Mouse (Mus musculus) granulocyte monocyte progenitor cell, adult 5-6 weeks (primary cell): ENCODE results near the gene Gm5108. TPM values are rescaled to one million over a fixed set of nuclear protein-coding genes. Genes with fewer than 3 reads are reported as not detected.

Experiments
- ATAC-seq: replicated peaks from 2 replicates; pipeline ENCODE4 v1.8.0; 2016; ENCODE audit warnings: mild to moderate bottlenecking, moderate TSS enrichment, inconsistent platforms; ENCODE audit not compliant: poor library complexity, severe bottlenecking
- total RNA-seq, 2 experiments: library from RNA; stranded (forward) in 1 of 2; stranded (reverse) in 1 of 2; fragments of 200-712, 200-1000 nt in 1 of 2; fragments of >200 nt in 1 of 2; fragmentation: Nextera tagmentation in 1 of 2; gene quantifications; 2 replicates each; pipeline ENCODE4 v1.2.3; 2014 to 2017

The Gm5108 gene
- total RNA-seq (2014; fragmentation: Nextera tagmentation) (not detected in 2 replicates), total RNA-seq (2017) (not detected in 2 replicates)

DNA sequence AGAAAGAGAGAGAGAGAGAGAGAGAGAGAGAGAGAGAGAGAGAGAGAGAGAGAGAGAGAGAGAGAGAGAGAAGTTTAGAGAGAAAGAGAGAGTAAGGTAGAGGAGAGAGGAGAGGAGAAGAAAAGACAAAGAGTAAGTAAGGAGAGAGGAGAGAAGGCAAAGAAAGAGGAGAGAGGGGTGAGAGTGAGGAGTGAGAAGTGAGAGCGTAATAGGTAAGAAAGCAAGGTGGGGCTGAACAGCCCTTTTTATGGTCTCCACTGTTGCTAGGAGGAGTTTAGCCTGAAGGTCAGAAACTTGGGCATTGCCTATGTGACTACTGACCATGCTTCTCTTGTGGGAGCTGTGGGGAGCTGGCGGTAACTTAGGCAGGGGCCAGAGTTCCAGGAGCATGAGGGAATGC is at the start of gene Gm5108:
Gm5108 (plus strand) TSS at position 301 of the 400 bp plus-strand sequence.
- no peak for ATAC-seq

- no peak for ATAC-seq
Measured at GRCm38 (mm10) chr5:67898921-67899320, 42.5 kb upstream of the Gm5108 start.

GRCm38 (mm10) chr5:67904555-67904954 is 36.9 kb upstream of the Gm5108 start:
- ATAC-seq: no peak

DNA sequence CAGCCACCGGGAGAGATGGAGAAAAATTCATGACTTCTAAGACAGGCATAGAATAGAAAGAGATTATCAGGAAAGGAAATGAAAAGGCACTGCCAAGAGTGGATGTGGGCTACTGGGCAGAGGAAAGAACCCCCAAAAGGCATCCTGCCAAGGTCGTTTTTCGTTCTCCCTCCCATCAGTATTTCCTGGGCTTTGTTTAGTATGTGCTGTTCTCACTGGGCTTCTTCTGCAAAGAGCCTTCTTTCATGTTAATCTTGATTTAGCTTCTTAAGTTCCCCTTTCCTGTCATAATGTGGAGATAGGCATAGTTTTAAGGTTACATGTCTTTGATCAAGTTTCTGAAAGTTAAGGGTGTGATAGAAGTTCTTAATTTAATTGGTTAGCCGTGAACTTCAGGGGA is 10.9 kb upstream of the Gm5108 start:
- peak; percentile 27; the same call in 1 of the 2 replicates for ATAC-seq

DNA sequence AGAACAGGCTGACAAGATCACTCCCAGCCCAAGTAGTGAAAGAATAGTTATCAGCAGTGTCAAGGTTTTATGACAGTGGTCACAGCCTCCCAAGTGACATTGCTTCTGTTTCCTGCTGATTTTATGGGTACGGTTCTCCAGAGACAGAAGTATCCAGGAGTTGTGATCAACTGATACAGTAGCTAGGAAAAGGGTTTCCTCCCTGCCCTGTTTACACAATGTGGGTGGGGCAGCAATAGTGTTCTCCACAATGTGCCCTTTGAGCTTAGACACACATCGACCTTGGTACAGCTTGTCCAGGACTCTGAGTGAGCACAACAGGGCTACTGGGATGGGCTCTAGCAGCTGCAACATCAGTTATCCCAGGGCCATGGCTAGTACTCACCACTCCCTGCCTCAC is 9.8 kb upstream of the Gm5108 start:
- ATAC-seq: peak; percentile 33

- ATAC-seq: peak; percentile 68
Measured at GRCm38 (mm10) chr5:67943199-67943598, 1.7 kb downstream of the Gm5108 start.

DNA sequence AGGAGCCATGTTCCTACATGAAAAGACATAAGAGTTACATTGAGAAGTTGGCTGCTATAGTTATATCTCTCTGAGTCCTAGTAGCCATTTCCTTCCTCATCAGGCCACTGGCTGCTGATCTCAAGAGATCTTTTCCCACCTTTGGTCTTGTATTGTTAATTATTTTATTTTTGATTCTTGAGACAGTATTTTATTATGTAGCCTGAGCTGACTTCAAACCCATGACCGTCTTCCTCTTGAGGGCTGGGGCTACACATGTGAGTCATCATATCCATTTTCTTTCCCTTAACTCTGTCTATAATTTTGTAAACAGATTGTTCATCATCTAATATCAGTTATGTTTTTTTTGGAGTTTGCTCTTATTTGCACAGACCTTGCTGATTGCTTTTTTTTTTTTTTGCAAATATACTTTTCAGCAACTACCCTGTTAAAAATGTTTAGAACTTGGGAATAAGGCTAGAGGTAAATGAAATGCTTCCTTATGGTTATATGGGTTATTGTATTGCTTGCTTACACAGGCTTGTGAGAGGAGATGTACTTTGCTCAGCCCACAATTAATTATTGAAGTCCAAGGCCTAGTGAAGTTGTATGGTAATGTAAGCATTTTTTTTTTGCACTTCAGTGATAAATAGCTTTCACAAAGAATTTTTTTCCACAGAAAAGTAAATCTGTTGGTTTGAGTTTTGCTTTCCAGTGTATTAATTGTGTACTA is 2.8 kb downstream of the Gm5108 start:
- ATAC-seq: no peak

DNA sequence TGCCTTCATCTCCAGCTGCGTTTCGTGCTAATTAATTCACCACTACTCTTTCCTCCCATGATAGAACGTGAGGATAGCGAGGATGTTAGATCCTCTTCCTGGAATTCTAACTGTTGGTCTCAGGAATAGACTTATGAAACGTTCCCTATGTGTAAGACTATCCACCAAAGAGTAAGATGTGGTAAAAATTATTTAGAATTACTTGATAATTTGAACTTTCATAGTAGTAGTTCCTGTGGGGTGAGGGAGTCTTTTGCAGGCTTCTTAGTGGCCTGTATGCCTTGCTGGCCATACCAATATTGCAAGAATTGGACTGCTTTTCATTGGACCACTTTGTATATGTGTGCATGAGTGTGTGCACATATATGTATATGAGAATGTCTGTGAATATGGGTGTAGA is 4.9 kb downstream of the Gm5108 start, which contains the start of gene Gm21905:
Gm21905 (minus strand) TSS at position 101 of the 400 bp plus-strand sequence.
- no peak for ATAC-seq

DNA sequence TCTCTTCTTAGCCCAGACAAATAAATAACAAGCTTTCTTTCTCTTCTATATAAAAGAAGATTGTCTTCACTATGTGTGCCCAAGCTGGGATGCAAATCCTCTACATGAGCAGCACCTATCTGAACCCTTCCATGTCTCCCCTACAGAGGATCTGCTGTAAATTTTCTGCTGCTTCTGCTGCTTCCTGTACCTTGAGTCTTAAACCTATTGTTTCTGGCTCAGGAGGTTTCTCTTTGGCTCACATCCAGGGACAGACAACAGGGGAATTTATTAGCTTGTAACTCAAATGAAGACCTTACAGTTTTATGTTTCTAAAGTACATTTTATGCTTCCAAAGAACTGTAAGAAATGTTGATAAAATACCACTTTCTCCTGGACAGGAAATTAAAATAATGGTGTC is 5.5 kb downstream of the Gm5108 start:
- no peak for ATAC-seq

DNA sequence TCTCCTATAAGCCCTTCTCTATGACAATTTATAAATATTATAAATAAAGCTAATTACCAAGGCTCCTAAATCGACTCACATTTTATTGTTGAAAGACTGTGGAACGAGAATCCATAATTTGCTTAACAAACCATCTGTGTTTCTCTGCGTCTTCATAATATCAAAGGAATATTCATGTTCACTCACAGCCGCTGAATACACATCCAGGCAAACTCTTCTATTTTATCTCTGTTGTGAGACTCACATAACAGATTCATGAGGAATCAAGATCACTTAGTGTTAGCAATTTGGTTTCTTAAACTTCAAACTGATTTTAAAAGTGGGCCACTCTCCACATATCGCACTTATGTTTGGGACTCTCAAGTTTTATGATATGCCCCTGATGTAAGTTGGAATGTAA is 6.6 kb downstream of the Gm5108 start:
- ATAC-seq: no peak

GRCm38 (mm10) chr5:67954097-67954496 is 12.6 kb downstream of the Gm5108 start:
- ATAC-seq: no peak

- ATAC-seq: no peak
Measured at GRCm38 (mm10) chr5:67955486-67955885, 14.0 kb downstream of the Gm5108 start.

- ATAC-seq: peak; percentile 91
Measured at GRCm38 (mm10) chr5:67961708-67962629, 20.5 kb downstream of the Gm5108 start.

GRCm38 (mm10) chr5:67969536-67969935 is 28.1 kb downstream of the Gm5108 start:
- no peak for ATAC-seq

GRCm38 (mm10) chr5:67981946-67982526 is 40.6 kb downstream of the Gm5108 start:
- ATAC-seq: peak; percentile 83

DNA sequence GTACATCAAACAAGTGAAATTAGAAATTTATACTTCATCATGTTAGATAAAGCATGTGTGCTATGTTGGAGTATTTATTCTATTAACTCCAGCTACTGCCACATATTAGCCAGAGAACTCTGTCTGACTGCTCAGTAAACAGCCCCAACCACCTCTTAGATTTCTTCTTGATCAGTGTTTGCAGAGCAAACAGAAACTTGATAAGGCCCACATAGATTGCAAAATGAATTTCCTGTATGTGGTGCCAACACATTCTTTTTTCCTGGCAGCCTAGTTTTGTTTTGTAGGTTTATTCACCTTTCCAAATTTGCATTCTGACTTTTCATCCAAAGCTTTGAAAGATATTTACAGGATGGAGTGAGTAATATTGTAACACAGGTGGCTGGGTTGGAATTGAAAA is 49.0 kb downstream of the Gm5108 start:
- no peak for ATAC-seq

GRCm38 (mm10) chr5:68002611-68003010 is 61.1 kb downstream of the Gm5108 start:
- no peak for ATAC-seq

- no peak for ATAC-seq
Measured at GRCm38 (mm10) chr5:68003904-68004303, 62.4 kb downstream of the Gm5108 start.

DNA sequence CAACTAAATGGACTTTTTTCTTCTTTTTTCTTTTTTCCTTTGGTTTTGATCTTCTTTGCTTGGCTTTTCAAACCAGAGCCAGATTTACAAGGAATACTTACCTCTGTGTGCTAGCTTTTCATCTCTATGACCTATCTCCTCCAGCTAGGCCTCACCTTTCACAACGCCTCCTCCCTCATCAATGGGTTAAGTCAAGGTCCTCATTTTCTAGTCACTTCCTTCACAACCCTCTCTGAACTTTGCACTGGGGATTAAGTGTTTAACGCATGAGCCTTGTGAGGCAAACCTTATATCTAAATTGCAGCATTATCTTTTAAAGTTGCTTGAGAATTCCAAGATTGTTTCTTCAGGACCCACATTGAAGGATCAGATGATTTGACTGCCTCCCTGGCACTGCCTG is 63.0 kb downstream of the Gm5108 start:
- no peak for ATAC-seq

- ATAC-seq: peak; percentile 53
Measured at GRCm38 (mm10) chr5:68007074-68007473, 65.6 kb downstream of the Gm5108 start.

DNA sequence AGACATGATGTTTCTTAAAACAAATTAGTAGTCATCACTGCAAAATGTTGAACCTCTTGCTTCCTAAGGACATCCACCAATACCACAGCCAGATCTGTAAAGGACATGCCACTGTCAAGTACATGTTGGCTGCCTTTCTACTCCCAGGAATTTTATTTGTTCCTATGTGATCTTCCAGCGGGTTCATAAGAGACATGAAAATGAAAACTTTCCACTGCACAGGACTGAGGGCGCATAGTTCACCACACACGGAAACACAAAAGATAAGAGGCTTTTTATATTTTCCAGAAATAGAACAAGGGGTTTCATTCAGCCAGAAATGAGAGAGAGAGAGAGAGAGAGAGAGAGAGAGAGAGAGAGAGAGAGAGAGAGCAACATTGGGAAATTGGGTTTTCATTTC is 70.1 kb downstream of the Gm5108 start:
- ATAC-seq: no peak
